Mouse (Mus musculus) forebrain, embryonic 14.5 days (tissue): ENCODE results near the gene Rps6kb2. TPM values are rescaled to one million over a fixed set of nuclear protein-coding genes. Genes with fewer than 3 reads are reported as not detected.
A peak's percentile ranks its signal among the peaks of the same experiment; 100 is the strongest.

Source experiments
- ATAC-seq: fragments of 200-750 bp; cut with Nextera tagmentation; 2 replicates; pipeline ENCODE4 v1.8.0; 2017; ENCODE audit warnings: mild to moderate bottlenecking, moderate library complexity
- DNase-seq: peaks from one replicate; pipeline ENCODE4 v3.0.0-alpha.2; 2015; ENCODE audit warnings: low spot score
- H3K27ac ChIP-seq: fragments of 300-500 bp; sonication (generic); 2 replicates; pipeline ENCODE4 v1.5.1; 2014; ENCODE audit warnings: low read depth, mild to moderate bottlenecking, control low read depth, low read length, moderate library complexity
- H3K27me3 ChIP-seq: fragments of 300-500 bp; sonication (generic); replicated peaks from 2 replicates; pipeline ENCODE4 v1.6.1; 2014; ENCODE audit warnings: low read length, control low read depth, mixed read lengths; ENCODE audit not compliant: control insufficient read depth, insufficient read depth
- H3K36me3 ChIP-seq: fragments of 300-500 bp; sonication (generic); 2 replicates; pipeline ENCODE4 v1.6.1; 2014; ENCODE audit warnings: low read length, control low read depth; ENCODE audit not compliant: control insufficient read depth, insufficient read depth
- H3K4me1 ChIP-seq: fragments of 300-500 bp; sonication (generic); 2 replicates; pipeline ENCODE4 v1.6.1; 2014; ENCODE audit warnings: antibody characterized with exemption, low read length, control low read depth; ENCODE audit not compliant: control insufficient read depth, insufficient read depth
- H3K4me2 ChIP-seq: fragments of 300-500 bp; sonication (generic); 2 replicates; pipeline ENCODE4 v1.6.1; 2014; ENCODE audit warnings: mild to moderate bottlenecking, control low read depth, low read length
- H3K4me3 ChIP-seq: fragments of 300-500 bp; sonication (generic); 2 replicates; pipeline ENCODE4 v1.5.1; 2014; ENCODE audit warnings: low read depth, low read length, control low read depth
- H3K9ac ChIP-seq: fragments of 300-500 bp; sonication (generic); 2 replicates; pipeline ENCODE4 v1.6.1; 2014; ENCODE audit warnings: mild to moderate bottlenecking, low read length, control low read depth, moderate library complexity
- H3K9me3 ChIP-seq: fragments of 300-500 bp; sonication (generic); replicated peaks from 2 replicates; pipeline ENCODE4 v1.6.1; 2016; ENCODE audit warnings: low read length, control low read depth, mixed read lengths; ENCODE audit not compliant: control insufficient read depth
- WGBS: fragments of 180-500 bp; shearing (Covaris S2); extraction: QIAGEN DNeasy Blood & Tissue Kit; methylation state at CpG from one replicate; pipeline ENCODE4 v1.1.7; 2014; 5-methylcytosine and 5-hydroxymethylcytosine counted together
- polyA plus RNA-seq: library from polyadenylated mRNA; unstranded; fragments of >200 nt; fragmentation: Nextera tagmentation; extraction: Ambion mirVana; gene quantifications from 2 replicates; pipeline ENCODE4 v1.2.1, GENCODE M21; 2014

Rps6kb2 gene
- polyA plus RNA-seq, 1 experiment from 2014 or later = 32.3 TPM

DNA sequence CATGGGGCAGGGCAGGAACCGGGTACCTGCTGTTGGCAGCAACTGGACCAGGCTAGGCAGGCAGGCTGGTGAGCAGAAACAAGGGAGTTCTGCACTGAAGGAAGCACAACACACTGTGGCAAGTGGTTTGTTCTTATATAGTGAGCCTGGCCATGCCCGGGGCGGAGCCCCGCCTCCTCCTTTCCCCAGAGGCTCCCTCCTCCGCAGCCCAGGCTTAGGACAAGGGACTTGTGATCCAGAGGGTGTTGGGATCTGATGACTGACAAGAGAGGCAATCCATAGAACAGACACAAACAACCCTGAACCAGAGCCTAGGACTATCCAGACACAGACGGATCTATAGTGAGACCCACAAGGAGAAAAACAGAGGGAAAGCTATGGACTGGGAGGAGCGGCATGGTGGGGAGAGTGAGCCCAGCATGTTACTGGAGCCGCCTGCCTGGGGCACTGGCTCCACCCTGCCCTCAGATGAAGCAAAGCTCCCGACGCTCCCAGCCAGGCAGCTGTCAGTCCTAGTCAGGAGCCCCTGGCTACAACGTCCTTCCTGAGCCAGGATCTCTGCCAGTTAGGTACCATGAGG is 12.3 kb upstream of the Rps6kb2 start, which contains the start of gene Carns1:
Carns1 (minus strand) TSS at position 112 of the 580 bp plus-strand sequence.
- H3K4me1 ChIP-seq = peaks cover 7% of the 10 kb centered on the region
- no peak within 1 kb of the TSS for H3K27ac ChIP-seq
- no peaks in the 10 kb centered on the region for H3K36me3 ChIP-seq
- H3K9ac ChIP-seq = peak within 1 kb of the TSS; percentile 43; the same call in 1 of the 2 replicates
- H3K4me2 ChIP-seq = peak within 1 kb of the TSS; percentile 28
- no peak within 1 kb of the TSS for H3K4me3 ChIP-seq
- no peak for DNase-seq
- H3K9me3 ChIP-seq = no peaks in the 10 kb centered on the region
- no peaks in the 10 kb centered on the region for H3K27me3 ChIP-seq
- WGBS = 4% methylated on average over 11 of the region's 11 CpGs
- ATAC-seq = peak; percentile 57; the same call in 1 of the 2 replicates

DNA sequence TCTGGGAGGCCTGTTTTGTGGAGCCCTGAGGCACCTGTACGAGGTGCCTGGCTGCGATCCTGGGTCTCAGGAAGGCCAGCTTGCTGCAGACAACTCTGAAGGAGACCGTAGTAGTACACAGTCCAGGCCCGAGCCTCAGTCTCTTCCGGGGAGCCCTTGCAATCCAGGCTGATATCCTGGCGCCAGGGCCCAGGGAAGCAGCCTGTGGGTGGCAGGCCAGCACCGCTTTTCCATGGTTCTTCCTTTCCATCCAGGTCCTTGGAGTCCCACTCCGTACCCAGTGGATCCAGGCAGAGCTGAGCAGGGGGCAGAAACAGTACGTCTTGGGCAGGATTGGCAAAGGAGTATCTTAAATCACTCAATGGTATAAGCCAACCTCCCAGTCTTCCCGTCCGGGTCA is 9.8 kb upstream of the Rps6kb2 start:
- H3K27ac ChIP-seq = no peak overlapping the region
- no peak overlapping the region for H3K4me2 ChIP-seq
- peaks cover 7% of the 10 kb centered on the region for H3K4me1 ChIP-seq
- H3K27me3 ChIP-seq = no peaks in the 10 kb centered on the region
- 58% methylated on average over 11 of the region's 11 CpGs for WGBS
- H3K9me3 ChIP-seq = no peaks in the 10 kb centered on the region
- H3K36me3 ChIP-seq = no peaks in the 10 kb centered on the region
- no peak for ATAC-seq
- H3K9ac ChIP-seq = no peak overlapping the region
- H3K4me3 ChIP-seq = no peak overlapping the region
- no peak for DNase-seq

DNA sequence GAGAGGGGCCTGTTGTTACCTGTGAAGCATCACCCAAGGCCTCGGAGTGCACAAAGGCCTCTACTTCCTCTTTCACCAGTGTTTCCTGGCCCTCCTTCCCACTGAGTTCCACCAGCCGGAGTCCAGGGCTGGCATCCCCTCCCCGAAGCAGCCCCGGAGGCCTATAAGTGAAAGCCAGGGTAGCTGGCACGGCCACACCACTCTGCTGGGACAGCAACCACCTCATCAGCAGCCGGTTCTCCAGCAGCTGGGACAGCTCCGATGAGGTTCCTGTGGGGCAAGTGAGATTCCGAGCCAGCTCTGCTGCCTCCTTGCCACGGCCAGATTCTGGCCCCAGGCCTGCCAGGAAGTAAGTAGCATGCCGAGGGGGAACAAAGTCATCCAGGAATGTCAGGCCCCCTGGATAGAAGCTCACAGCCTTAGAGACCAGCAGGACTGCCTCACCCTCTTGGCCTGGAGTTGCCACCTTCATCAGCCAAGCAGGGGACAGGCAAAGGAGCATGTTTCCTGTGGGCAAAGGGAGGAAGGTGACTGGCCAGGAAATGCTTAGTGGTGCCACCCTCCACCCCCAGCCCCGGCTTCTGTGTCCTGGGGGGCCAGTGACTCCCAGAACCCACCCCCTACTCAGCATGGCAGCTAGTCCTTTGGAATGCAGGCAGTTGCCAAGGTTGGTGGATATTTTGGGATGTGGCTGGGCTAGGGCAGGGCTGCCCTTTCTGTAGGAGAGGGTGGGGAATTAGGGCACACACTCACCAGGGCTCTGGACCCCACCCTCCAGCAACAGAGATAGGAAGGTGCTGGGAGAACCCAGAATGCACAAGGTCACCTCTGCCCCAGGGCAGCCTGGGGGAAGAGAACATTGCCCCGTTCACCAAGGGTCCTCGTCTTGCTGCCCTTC is 8.5 kb upstream of the Rps6kb2 start:
- no peak for ATAC-seq
- Histone ChIP-seq H3K9ac (0 out of 2 replicates have a peak overlapping the region, but pooled peaks have one; percentile 21), H3K4me1 (peaks cover 7% of the 10 kb centered on the region), H3K27me3 (no peaks in the 10 kb centered on the region), H3K36me3 (no peaks in the 10 kb centered on the region), H3K27ac (no peak overlapping the region), H3K9me3 (no peaks in the 10 kb centered on the region), H3K4me2 (no peak overlapping the region), H3K4me3 (no peak overlapping the region)
- WGBS = 73% methylated on average over 13 of the region's 13 CpGs
- no peak for DNase-seq

DNA sequence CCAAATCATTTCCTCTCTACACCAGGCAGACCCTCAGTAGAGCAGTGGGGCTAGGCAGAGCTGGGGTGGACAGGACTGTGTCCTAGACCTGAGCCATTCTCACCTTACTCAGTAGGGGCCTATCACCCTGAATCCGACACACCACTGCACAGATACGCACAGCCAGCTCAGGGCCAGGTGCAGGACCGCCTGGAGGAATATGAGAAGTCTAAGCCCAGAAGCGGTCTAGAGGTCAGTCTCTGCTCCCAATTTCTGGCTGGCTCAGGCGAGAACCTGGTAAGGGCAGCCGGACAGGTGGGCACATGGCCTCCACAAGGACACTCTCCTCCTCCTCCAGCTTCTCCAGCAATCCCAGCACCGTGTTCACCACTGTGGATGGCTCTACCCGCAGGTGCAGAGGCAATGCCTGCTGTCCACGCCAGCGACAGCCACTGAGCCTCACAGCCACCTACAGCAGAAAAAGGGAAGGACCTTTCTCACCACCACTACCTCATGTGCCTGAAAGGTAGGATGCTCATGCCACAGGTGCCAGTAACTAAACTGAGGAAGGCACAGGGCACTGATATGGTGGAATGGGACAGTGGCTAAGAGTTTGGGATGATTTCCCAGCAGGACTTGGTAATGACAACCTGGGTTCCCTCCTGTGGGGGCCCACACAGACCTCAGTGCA is 7.7 kb upstream of the Rps6kb2 start:
- DNase-seq = no peak
- 90% methylated on average over 10 of the region's 10 CpGs for WGBS
- H3K27ac ChIP-seq = no peak overlapping the region
- H3K4me1 ChIP-seq = peaks cover 7% of the 10 kb centered on the region
- no peak overlapping the region for H3K4me2 ChIP-seq
- no peak overlapping the region for H3K9ac ChIP-seq
- H3K4me3 ChIP-seq = no peak overlapping the region
- ATAC-seq = no peak
- no peaks in the 10 kb centered on the region for H3K27me3 ChIP-seq
- H3K9me3 ChIP-seq = no peaks in the 10 kb centered on the region
- H3K36me3 ChIP-seq = no peaks in the 10 kb centered on the region

DNA sequence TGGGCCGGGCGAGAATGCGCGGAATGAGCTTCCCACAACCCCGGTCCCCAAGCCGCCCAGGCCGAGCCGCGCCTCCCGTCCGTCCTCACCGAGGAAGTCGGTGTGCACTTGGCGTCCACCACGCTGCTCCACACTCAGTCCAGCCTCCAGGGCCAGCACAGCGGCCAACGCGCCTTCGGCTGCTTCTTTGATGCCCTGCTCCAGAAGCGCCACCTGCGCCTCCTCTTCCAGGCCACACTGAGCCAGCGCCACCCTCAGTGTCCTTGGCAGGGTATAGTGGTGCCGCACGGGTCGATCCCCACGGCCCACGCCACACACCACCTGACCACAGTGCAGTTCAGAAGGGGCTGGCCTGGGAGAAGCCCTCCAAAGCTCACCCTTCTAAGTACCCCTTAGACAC is 6.7 kb upstream of the Rps6kb2 start:
- Histone ChIP-seq H3K4me2 (peak overlapping the region; percentile 74), H3K9me3 (no peaks in the 10 kb centered on the region), H3K36me3 (no peaks in the 10 kb centered on the region), H3K4me1 (no peaks in the 10 kb centered on the region), H3K4me3 (peak overlapping the region; percentile 36), H3K27me3 (no peaks in the 10 kb centered on the region), H3K9ac (peak overlapping the region; percentile 78), H3K27ac (peak overlapping the region; percentile 86)
- DNase-seq = no peak
- peak; percentile 41; the same call in 1 of the 2 replicates for ATAC-seq
- 3% methylated on average over 27 of the region's 27 CpGs for WGBS

DNA sequence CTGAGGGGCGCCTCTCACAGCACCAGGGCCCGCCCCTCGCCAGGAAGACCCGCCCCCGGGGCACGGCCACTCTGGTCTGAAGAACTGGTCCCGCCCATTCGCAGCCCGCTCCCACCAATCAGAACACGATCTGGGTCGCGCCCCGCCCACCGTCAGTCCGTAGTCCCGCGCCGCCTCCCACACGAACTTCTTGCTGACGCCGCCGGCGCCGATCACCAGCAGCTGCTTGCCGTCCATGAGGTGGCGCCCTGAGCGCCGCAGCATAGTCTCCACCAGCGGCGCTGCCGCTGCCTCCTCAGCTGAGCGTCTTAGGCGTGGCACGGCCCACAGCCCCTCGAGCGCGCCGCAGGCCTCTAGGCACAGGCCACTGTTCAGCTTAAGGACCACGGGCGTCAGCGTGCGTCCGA is 6.2 kb upstream of the Rps6kb2 start:
- H3K27me3 ChIP-seq = no peaks in the 10 kb centered on the region
- ATAC-seq (peak; percentile 97), DNase-seq (peak; percentile 99)
- H3K4me2 ChIP-seq = peak overlapping the region; percentile 74
- H3K9me3 ChIP-seq = no peaks in the 10 kb centered on the region
- H3K4me1 ChIP-seq = no peaks in the 10 kb centered on the region
- peak overlapping the region; percentile 36 for H3K4me3 ChIP-seq
- under 1% methylated on average over 42 of the region's 43 CpGs for WGBS
- peak overlapping the region; percentile 78 for H3K9ac ChIP-seq
- H3K27ac ChIP-seq = peak overlapping the region; percentile 86
- no peaks in the 10 kb centered on the region for H3K36me3 ChIP-seq

DNA sequence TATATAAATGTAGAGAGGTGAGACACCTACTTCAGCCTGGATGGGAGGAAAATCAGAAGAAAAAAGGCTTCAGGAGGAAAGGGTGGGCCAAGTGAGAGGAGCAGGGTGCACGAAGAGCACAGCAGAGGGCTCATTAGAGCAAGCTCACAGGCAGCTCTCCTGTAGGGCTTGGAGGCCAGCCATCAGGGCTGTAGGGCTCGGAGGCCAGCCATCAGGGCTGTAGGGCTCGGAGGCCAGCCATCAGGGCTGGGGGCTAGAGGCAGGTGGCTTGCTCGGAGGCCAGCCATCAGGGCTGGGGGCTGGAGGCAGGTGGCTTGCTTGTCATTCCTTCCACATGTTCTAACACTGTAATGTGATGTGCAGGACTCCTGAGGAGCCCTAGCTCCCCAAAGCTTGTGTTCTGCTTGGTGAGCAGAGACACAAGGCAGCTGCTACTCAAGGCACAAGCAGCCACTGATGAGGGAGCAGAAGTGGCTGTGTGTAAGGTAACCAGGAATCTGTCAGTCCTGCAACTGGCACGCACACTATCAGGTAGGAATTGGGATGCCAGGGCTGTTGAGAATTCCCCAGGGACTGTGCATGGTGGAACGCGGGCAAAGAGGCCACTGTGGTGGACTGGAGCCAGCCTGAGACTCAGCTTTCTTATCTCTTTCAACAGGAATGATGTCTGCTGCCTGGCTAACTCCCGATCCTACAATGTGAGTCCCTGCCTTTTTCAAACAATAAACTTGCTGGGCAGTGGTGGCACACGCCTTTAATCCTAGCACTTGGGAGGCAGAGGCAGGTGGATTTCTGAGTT is 3.7 kb upstream of the Rps6kb2 start:
- 80% methylated on average over 9 of the region's 9 CpGs for WGBS
- no peak overlapping the region for H3K4me2 ChIP-seq
- H3K4me3 ChIP-seq = no peak overlapping the region
- H3K27me3 ChIP-seq = no peaks in the 10 kb centered on the region
- H3K9me3 ChIP-seq = no peaks in the 10 kb centered on the region
- DNase-seq (no peak), ATAC-seq (no peak)
- no peak overlapping the region for H3K27ac ChIP-seq
- no peaks in the 10 kb centered on the region for H3K36me3 ChIP-seq
- no peak overlapping the region for H3K9ac ChIP-seq
- peaks cover 10% of the 10 kb centered on the region for H3K4me1 ChIP-seq

DNA sequence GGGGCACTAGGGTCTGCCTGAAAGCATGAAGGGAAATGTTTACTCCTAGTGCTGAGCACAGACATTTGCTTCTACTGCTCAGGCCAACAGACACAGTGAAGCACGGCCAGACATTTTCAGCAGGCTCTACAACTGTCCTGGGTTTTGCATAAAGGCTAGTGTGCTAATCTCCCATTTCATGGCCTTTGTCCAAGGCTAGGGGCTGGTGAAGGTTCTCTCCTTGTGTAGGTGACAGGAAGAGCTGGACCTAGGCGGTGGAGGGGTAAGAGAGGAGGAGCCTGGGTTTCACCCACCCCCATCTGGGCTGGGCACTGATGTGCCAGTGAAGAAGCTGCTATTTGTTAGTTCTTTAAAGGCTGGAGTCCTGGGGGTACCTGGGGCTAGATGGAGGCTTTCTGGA is 1.6 kb upstream of the Rps6kb2 start:
- Histone ChIP-seq H3K27me3 (no peaks in the 10 kb centered on the region), H3K4me2 (no peak overlapping the region), H3K36me3 (peaks cover 14% of the 10 kb centered on the region), H3K27ac (no peak overlapping the region), H3K9me3 (no peaks in the 10 kb centered on the region), H3K4me1 (peaks cover 10% of the 10 kb centered on the region), H3K4me3 (no peak overlapping the region), H3K9ac (no peak overlapping the region)
- no peak for DNase-seq
- no peak for ATAC-seq
- WGBS = 85% methylated on average over 2 of the region's 2 CpGs
